Mouse (Mus musculus) mouse trophoblast stem cell (cell line): ENCODE data around the gene Serpina1e.
"Not testable (repeated sequence)": the region's sequence is repeated elsewhere in the genome, so short reads cannot be mapped to it uniquely, and the experiment has no call there.

ENCODE experiments used
- in situ Hi-C, 2 experiments: fragments of 300-500 bp; cut with MseI, MboI; formaldehyde crosslinking; loops; 2 replicates in 1 of 2; 3 replicates in 1 of 2; pipeline ENCODE4 v1.15.1; 2025

Gene Serpina1e

GRCm38 (mm10) chr12:103963288-103963687 lies 4.5 kb upstream of the Serpina1e start:
- in situ Hi-C loops: no loop called here

GRCm38 (mm10) chr12:103962860-103963259 lies 4.1 kb upstream of the Serpina1e start:
- in situ Hi-C loops: no loop called here

DNA sequence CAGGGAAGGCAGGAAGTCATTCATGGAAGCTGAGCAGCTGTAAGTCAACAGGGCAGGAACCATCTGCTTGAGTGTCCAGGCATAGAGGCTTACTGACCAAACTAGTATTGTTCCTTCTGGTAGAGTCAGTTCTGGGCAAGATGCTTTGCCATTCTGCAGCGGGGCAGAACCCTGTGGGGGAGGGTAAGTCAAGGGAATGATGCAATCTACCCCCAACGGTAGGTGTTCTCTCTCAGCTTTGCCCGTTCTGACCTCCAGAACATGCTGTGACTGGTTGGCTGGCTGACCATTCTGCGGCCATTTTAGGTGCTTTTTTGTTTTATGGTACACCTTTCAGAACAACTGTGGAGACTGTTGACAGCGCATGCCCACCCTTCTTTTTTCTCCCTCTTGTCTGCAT lies 3.6 kb upstream of the Serpina1e start:
- in situ Hi-C loops: no loop called here

DNA sequence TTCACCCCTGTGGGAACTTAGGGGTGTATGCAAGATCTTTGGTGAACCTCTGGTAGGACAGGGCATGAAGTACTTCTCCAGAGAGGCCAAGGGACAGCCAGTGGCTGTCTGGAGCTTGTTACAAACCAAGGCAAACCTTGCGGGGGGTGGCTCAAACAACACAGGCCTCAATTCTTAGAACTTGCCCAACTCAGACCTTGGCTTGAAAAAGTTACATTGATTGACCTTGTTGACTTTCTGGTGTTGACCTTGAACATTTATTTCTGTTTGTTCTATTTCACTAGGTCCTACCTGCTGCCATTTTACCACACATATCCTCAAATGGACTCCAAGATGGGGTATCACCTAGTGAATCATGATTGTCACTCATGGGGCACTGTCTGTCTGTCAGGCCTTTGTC lies 2.9 kb upstream of the Serpina1e start:
- in situ Hi-C loops: no loop called here

- in situ Hi-C loops: not testable (repeated sequence)
Measured at GRCm38 (mm10) chr12:103956555-103956954, 2.2 kb downstream of the Serpina1e start.

DNA sequence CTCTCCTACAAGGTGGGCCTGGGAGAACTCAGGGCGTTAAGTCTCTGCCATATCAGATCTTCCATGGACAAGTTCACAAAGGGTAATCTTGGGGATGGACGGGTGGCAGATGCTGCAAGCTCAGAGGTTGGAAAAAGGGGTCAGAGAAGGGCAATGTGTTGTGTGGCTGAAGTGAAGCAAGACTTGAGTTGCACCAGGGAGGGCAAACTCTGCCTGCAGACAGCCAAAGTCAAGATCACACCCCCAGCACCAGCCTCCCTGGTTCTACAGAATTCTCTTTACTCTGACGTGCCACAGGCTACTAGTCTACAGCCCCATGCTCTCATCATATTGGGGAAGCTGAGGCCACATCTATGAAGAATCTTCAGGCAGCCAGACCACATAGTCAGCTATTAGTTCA lies 5.8 kb downstream of the Serpina1e start:
- in situ Hi-C loops: not testable (repeated sequence)

DNA sequence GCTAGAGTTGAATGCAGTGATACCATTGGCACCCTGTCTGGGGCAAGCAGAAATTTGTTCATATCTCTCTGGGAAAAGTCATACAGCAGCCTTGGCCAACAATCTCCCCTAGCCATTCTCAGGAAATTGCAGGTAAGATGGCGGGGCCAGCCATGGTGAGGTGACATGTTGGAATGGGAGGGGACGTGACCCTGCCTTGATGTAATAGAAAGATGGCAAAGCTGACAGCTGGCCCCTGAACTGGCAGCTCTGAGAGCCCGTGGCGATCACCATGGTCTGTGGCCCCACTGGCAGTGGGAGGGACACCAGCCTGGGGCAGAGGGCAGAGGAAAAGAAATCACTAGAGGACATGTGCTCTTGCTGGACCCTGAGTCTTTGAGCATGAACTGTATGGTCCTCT lies 12.5 kb downstream of the Serpina1e start:
- in situ Hi-C loops: no loop called here

DNA sequence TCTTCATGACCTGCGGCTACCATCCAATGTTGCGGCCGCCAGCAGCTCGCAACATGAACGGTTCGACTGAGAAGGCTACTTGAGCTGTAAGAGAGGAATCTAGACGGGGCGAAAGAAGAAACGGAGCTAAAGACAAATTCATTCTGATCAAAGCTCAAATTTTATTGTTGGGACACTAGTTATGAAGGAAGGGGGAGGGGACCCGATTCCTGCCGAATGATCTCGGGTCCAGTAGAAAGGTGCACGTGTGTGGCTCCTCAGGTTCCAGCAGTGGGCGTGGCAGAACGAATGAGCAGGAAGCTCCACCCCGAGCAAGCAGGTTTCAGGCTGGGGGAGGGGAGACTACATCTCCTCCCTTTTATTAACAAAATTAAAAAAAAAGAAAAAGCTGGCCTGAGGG lies 49.6 kb downstream of the Serpina1e start:
- in situ Hi-C loops: not testable (repeated sequence)

DNA sequence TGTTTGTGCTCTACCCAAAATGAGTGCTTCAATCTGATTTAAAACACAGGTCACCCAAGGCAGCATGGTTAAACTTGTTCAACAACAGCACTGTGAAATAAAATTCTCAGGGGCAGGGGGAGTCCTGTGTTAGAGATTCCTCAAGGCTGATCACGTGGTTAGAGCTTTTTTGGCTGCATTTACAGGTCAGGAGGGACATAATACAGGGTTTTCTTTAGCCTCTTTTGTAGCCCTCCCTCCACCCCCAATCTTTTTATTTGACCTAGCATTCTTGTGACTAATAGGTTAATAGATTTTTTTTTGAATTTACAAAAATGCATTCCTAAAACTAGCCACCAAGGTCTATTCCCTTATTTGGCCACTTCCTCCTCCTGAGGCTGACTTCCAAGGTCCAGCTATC lies 51.0 kb downstream of the Serpina1e start:
- in situ Hi-C loops: not testable (repeated sequence)

- in situ Hi-C loops: not testable (repeated sequence)
Measured at GRCm38 (mm10) chr12:103904837-103905340, 53.9 kb downstream of the Serpina1e start, which contains the start of gene Serpina1c. Gene Serpina1c, minus strand, starts transcription at chr12:103904887.

GRCm38 (mm10) chr12:103901929-103902328 lies 56.8 kb downstream of the Serpina1e start:
- in situ Hi-C loops: not testable (repeated sequence)
